Mouse (Mus musculus): Measurements from ENCODE around the gene Cd27. TPM values are rescaled to one million over a fixed set of nuclear protein-coding genes. Genes with fewer than 3 reads are reported as not detected.

Cd27 gene
- polyA plus RNA-seq, 1 experiment = 7.9 TPM

- Histone ChIP-seq H3K36me3 (ENCODE audit: control insufficient read depth, insufficient read depth, low read length) (peaks cover 13% of the 10 kb centered on the region), H3K27ac (ENCODE audit: insufficient read depth, low read depth, low read length) (no peak overlapping the region), H3K4me1 (ENCODE audit: control insufficient read depth, insufficient read depth, insufficient read length, low read length) (no peaks in the 10 kb centered on the region), H3K4me3 (ENCODE audit: low read depth, low read length) (no peak overlapping the region), H3K27me3 (ENCODE audit: control insufficient read depth, insufficient read depth, low read length) (no peaks in the 10 kb centered on the region)
- WGBS = 62% methylated on average over 2 of the region's 2 CpGs
- TF ChIP-seq POLR2A (IDR thresholded peaks at IDR 0.05; ENCODE audit: low read depth, low read length) (no peak), CTCF (IDR thresholded peaks at IDR 0.05; ENCODE audit: extremely low read depth, insufficient read length, insufficient replicate concordance, low read depth, low read length) (no peak)
Observed at GRCm38 (mm10) chr6:125216898-125217297, 19.9 kb downstream of the Cd27 start.

DNA sequence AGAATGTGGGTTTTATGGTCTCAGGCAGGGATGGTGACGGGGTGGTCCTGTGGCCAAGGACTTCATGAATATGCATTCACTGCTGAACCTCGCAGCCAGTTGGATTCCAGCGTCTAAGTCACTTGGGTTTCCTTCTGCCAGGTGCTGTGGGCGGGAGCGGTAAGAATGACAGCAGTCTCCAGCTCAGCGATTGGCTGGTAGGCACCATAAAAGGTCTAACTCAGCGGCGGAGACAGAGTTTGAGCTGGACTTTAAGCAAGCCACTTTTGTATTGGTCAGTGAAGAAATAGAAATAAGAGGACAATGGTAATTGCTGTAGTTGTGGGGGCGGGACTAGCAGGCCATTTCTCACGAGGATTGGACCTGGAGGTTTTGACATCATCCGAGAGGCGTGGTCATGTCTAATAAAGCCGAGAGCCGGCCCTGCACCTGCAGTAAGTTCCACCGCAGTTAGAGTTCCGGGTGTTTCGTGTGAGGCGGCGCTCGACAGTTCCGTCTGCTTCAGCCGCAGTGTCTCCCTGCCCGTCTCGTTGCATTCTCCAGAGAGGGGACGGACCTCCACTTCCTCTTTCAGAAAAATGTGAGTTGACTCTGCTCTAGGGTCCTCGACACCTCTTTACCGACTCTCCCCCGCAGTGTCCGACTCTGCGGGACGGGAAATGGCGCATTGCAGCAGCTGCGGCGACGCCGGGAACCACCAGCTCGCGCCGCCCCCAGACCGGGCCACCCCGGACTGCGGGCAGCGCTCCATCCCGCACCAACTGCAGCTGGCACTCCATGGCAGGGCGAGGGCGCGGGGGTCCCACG, 21.5 kb downstream of the Cd27 start, which contains the start of gene Vamp1:
Gene Vamp1 (plus strand): TSS at position 404 of the 807 bp plus-strand sequence.
- WGBS = 1% methylated on average over 48 of the region's 48 CpGs
- H3K4me1 ChIP-seq (ENCODE audit: control insufficient read depth, insufficient read depth, insufficient read length, low read length) = no peaks in the 10 kb centered on the region

GRCm38 (mm10) chr6:125213715-125214114, 23.1 kb downstream of the Cd27 start:
- H3K36me3 ChIP-seq (ENCODE audit: control insufficient read depth, insufficient read depth, low read length) = no peaks in the 10 kb centered on the region
- H3K27ac ChIP-seq (ENCODE audit: insufficient read depth, low read depth, low read length) = no peak overlapping the region
- no peak overlapping the region for H3K4me3 ChIP-seq (ENCODE audit: low read depth, low read length)
- H3K4me1 ChIP-seq (ENCODE audit: control insufficient read depth, insufficient read depth, insufficient read length, low read length) = no peaks in the 10 kb centered on the region
- no peak for TF ChIP-seq POLR2A (IDR thresholded peaks at IDR 0.05; ENCODE audit: low read depth, low read length)
- TF ChIP-seq CTCF (IDR thresholded peaks at IDR 0.05; ENCODE audit: extremely low read depth, insufficient read length, insufficient replicate concordance, low read depth, low read length) = no peak
- H3K27me3 ChIP-seq (ENCODE audit: control insufficient read depth, insufficient read depth, low read length) = no peaks in the 10 kb centered on the region
- 82% methylated on average over 6 of the region's 6 CpGs for WGBS

More for the DNA sequence above, 21.5 kb downstream of the Cd27 start, which contains the start of gene Vamp1:
- Histone ChIP-seq H3K27ac (ENCODE audit: insufficient read depth, low read depth, low read length) (peak within 1 kb of the TSS; percentile 69), H3K4me3 (ENCODE audit: low read depth, low read length) (peak within 1 kb of the TSS; percentile 89), H3K36me3 (ENCODE audit: control insufficient read depth, insufficient read depth, low read length) (peaks cover 11% of the 10 kb centered on the region), H3K27me3 (ENCODE audit: control insufficient read depth, insufficient read depth, low read length) (no peaks in the 10 kb centered on the region)
- TF ChIP-seq POLR2A (IDR thresholded peaks at IDR 0.05; ENCODE audit: low read depth, low read length) (peak; percentile 99), CTCF (IDR thresholded peaks at IDR 0.05; ENCODE audit: extremely low read depth, insufficient read length, insufficient replicate concordance, low read depth, low read length) (no peak)

DNA sequence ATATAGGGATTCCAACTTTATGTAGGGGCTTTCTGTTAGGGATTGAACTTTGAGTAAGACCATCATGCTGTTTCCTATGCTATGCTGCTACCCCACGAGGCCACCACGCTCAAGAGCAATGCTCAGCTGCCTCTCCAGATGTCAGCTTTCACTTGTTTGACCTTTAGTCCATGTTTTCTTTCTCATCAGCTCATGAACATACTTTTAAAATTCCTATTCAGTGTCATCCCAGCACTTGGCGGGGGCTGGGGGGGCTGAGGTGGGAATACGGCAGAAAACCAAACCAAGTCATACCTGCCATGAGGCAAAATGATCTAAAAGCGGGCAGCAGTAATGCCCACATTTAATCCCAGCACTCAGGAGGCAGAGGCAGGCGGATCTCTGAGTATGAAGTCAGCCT, 23.7 kb downstream of the Cd27 start:
- no peak for TF ChIP-seq POLR2A (IDR thresholded peaks at IDR 0.05; ENCODE audit: low read depth, low read length)
- TF ChIP-seq CTCF (IDR thresholded peaks at IDR 0.05; ENCODE audit: extremely low read depth, insufficient read length, insufficient replicate concordance, low read depth, low read length) = no peak
- 67% methylated on average over 6 of the region's 6 CpGs for WGBS
- H3K27me3 ChIP-seq (ENCODE audit: control insufficient read depth, insufficient read depth, low read length) = no peaks in the 10 kb centered on the region
- H3K27ac ChIP-seq (ENCODE audit: insufficient read depth, low read depth, low read length) = no peak overlapping the region
- H3K4me3 ChIP-seq (ENCODE audit: low read depth, low read length) = no peak overlapping the region
- H3K4me1 ChIP-seq (ENCODE audit: control insufficient read depth, insufficient read depth, insufficient read length, low read length) = no peaks in the 10 kb centered on the region
- H3K36me3 ChIP-seq (ENCODE audit: control insufficient read depth, insufficient read depth, low read length) = no peaks in the 10 kb centered on the region

DNA sequence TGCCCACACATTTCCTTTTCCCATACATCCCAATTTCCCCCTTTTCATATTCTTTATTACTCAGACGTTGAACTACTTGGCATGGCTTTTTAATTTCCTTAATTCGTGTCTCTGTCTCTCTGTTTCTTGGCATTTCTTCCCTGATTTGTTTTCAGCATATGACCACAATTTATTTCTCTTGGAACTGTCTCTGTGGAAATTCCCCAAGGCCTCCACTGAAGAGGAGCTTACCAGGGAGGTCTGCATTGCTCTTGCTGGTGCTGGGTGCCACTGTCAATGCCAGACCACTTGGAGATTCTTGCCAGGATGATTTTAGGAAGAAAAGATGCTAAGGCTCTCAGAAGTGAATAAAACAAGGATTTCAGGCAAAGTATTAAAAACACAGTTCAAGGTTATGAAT, 24.2 kb downstream of the Cd27 start:
- Histone ChIP-seq H3K36me3 (ENCODE audit: control insufficient read depth, insufficient read depth, low read length) (no peaks in the 10 kb centered on the region), H3K4me1 (ENCODE audit: control insufficient read depth, insufficient read depth, insufficient read length, low read length) (no peaks in the 10 kb centered on the region), H3K27ac (ENCODE audit: insufficient read depth, low read depth, low read length) (no peak overlapping the region), H3K27me3 (ENCODE audit: control insufficient read depth, insufficient read depth, low read length) (no peaks in the 10 kb centered on the region), H3K4me3 (ENCODE audit: low read depth, low read length) (no peak overlapping the region)
- TF ChIP-seq CTCF (IDR thresholded peaks at IDR 0.05; ENCODE audit: extremely low read depth, insufficient read length, insufficient replicate concordance, low read depth, low read length) (no peak), POLR2A (IDR thresholded peaks at IDR 0.05; ENCODE audit: low read depth, low read length) (no peak)
- 28% methylated on average over 2 of the region's 2 CpGs for WGBS

DNA sequence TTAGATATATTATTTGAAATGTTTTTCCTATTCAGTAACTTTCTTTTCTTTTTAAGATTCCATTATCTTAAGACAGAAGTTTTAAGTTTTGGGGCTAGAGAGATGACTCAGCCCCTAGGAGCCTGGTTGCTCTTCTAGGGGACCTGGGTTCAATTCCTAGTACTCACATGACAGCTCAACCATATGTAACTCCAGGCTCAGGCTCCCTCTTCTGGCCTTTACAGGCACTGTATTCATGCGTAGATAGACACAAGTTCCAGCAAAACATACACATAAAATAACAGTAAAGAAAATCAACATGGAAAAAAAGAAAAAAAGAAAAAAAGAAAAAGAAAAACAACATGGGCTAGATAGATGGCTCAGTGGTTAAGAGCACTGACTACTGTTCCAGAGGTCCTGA, 26.4 kb downstream of the Cd27 start:
- TF ChIP-seq CTCF (IDR thresholded peaks at IDR 0.05; ENCODE audit: extremely low read depth, insufficient read length, insufficient replicate concordance, low read depth, low read length) (no peak), POLR2A (IDR thresholded peaks at IDR 0.05; ENCODE audit: low read depth, low read length) (no peak)
- H3K36me3 ChIP-seq (ENCODE audit: control insufficient read depth, insufficient read depth, low read length) = no peaks in the 10 kb centered on the region
- no peak overlapping the region for H3K4me3 ChIP-seq (ENCODE audit: low read depth, low read length)
- H3K27me3 ChIP-seq (ENCODE audit: control insufficient read depth, insufficient read depth, low read length) = no peaks in the 10 kb centered on the region
- 88% methylated on average over 1 of the region's 1 CpGs for WGBS
- H3K27ac ChIP-seq (ENCODE audit: insufficient read depth, low read depth, low read length) = no peak overlapping the region
- no peaks in the 10 kb centered on the region for H3K4me1 ChIP-seq (ENCODE audit: control insufficient read depth, insufficient read depth, insufficient read length, low read length)

GRCm38 (mm10) chr6:125197166-125197565, 39.6 kb downstream of the Cd27 start:
- TF ChIP-seq CTCF (IDR thresholded peaks at IDR 0.05; ENCODE audit: extremely low read depth, insufficient read length, insufficient replicate concordance, low read depth, low read length) (no peak), POLR2A (IDR thresholded peaks at IDR 0.05; ENCODE audit: low read depth, low read length) (no peak)
- H3K27me3 ChIP-seq (ENCODE audit: control insufficient read depth, insufficient read depth, low read length) = no peaks in the 10 kb centered on the region
- H3K36me3 ChIP-seq (ENCODE audit: control insufficient read depth, insufficient read depth, low read length) = peaks cover 11% of the 10 kb centered on the region
- WGBS = 81% methylated on average over 5 of the region's 5 CpGs
- H3K4me1 ChIP-seq (ENCODE audit: control insufficient read depth, insufficient read depth, insufficient read length, low read length) = peaks cover 3% of the 10 kb centered on the region; the same call in 1 of the 2 replicates
- no peak overlapping the region for H3K4me3 ChIP-seq (ENCODE audit: low read depth, low read length)
- no peak overlapping the region for H3K27ac ChIP-seq (ENCODE audit: insufficient read depth, low read depth, low read length)

Data from small intestine, adult 2 months (tissue).